Comparison of ENCODE assay signal across 8 mouse cellular contexts in the genomic region with DNA sequence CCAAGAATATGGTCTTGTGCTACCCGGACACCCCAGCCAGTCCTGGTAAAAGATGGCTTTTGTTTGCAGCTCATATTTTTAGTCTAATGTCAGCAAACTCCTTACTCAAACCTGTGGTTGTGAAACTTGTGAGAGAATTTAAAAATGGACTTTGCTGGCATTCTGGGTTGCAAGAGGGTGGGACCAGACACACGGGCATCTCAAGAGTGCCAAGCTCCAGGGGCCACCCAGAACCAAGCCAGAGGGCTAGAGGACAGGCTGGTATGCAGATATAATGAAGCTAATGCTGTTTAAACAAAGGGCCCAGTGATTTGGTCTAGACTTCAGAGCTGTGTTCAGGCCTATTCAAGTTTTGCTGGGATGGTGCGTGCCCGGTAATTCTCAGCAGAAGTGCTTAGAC. TPM values are rescaled to one million over a fixed set of nuclear protein-coding genes. Genes with fewer than 3 reads are reported as not detected.
DNase-seq lines count a peak whose midpoint lies in the region; ATAC-seq and TF ChIP-seq lines count a peak whose summit lies in the region.

No protein-coding gene starts in this region.

- no peaks in the 10 kb centered on the region for H3K36me3 ChIP-seq in heart, embryonic 11.5 days (ENCODE audit: control insufficient read depth, insufficient read depth, low read length)
- peaks cover 27% of the 10 kb centered on the region for H3K36me3 ChIP-seq in G1E (replicated peaks)
- H3K36me3 ChIP-seq in forebrain, embryonic 16.5 days (ENCODE audit: control insufficient read depth, insufficient read depth), result no peaks in the 10 kb centered on the region
- H3K36me3 ChIP-seq in midbrain, embryonic 10.5 days, result no peaks in the 10 kb centered on the region

- H3K9ac ChIP-seq in heart, embryonic 11.5 days (ENCODE audit: low read depth, low read length), result peak overlapping the region; percentile 39; the same call in 1 of the 2 replicates
- H3K9ac ChIP-seq in forebrain, embryonic 16.5 days (replicated peaks; ENCODE audit: low read depth, low read length), result peak overlapping the region; percentile 13; the same call in 1 of the 2 replicates

- peaks cover 34% of the 10 kb centered on the region for H3K4me1 ChIP-seq in heart, embryonic 11.5 days (ENCODE audit: control insufficient read depth, insufficient read depth, low read length)
- peaks cover 83% of the 10 kb centered on the region for H3K4me1 ChIP-seq in G1E (ENCODE audit: insufficient read depth, low read depth, low read length)
- H3K4me1 ChIP-seq in forebrain, embryonic 16.5 days (replicated peaks; ENCODE audit: control insufficient read depth, insufficient read depth, low read length), result peaks cover 29% of the 10 kb centered on the region
- peaks cover 59% of the 10 kb centered on the region for H3K4me1 ChIP-seq in midbrain, embryonic 10.5 days

- intact Hi-C loops in left cerebral cortex, postnatal 36 days (cut with DNase I), result loop anchor here (5.0 kb wide), 5 partner anchors 50 to 210 kb away; no protein-coding TSS in a partner anchor

- no peak for DNase-seq in heart, adult 11 months
- DNase-seq in G1E (ENCODE audit: low spot score), result no peak
- DNase-seq in midbrain, embryonic 10.5 days (ENCODE audit: low spot score), result no peak
- no peak for DNase-seq in layer of hippocampus, postnatal 25 days (ENCODE audit: extremely low spot score in 1 of 2, low spot score in 1 of 2)
- no peak for DNase-seq in thymus, postnatal 36 days
- DNase-seq in left cerebral cortex, postnatal 36 days (ENCODE audit: low spot score in 2 of 2), result no peak

- peak overlapping the region; percentile 97 for H3K4me2 ChIP-seq in heart, embryonic 11.5 days
- peak overlapping the region; percentile 92 for H3K4me2 ChIP-seq in forebrain, embryonic 16.5 days (ENCODE audit: low read length)

- peaks cover 18% of the 10 kb centered on the region for H3K27me3 ChIP-seq in heart, embryonic 11.5 days (ENCODE audit: control insufficient read depth, insufficient read depth, low read length)
- H3K27me3 ChIP-seq in G1E (ENCODE audit: insufficient read depth, low read length), result peaks cover 14% of the 10 kb centered on the region
- H3K27me3 ChIP-seq in forebrain, embryonic 16.5 days (replicated peaks; ENCODE audit: control insufficient read depth, insufficient read depth, low read length), result peaks cover 13% of the 10 kb centered on the region
- H3K27me3 ChIP-seq in midbrain, embryonic 10.5 days (ENCODE audit: low read depth, poor library complexity, severe bottlenecking), result peaks cover 71% of the 10 kb centered on the region

- WGBS in heart, embryonic 11.5 days (ENCODE audit: insufficient replicate concordance), result 68% methylated on average over 4 of the region's 4 CpGs
- 10% methylated on average over 4 of the region's 4 CpGs for WGBS in forebrain, embryonic 16.5 days
- 68% methylated on average over 4 of the region's 4 CpGs for WGBS in midbrain, embryonic 10.5 days

- H3K27ac ChIP-seq in heart, embryonic 11.5 days (ENCODE audit: low read depth, low read length), result 0 out of 2 replicates have a peak overlapping the region, but pooled peaks have one; percentile 15
- H3K27ac ChIP-seq in forebrain, embryonic 16.5 days (ENCODE audit: low read length), result no peak overlapping the region
- no peak overlapping the region for H3K27ac ChIP-seq in midbrain, embryonic 10.5 days (replicated peaks)

- no peaks in the 10 kb centered on the region for H3K9me3 ChIP-seq in heart, embryonic 11.5 days (replicated peaks; ENCODE audit: control insufficient read depth, low read length)
- H3K9me3 ChIP-seq in G1E (replicated peaks), result no peaks in the 10 kb centered on the region
- H3K9me3 ChIP-seq in forebrain, embryonic 16.5 days (ENCODE audit: control insufficient read depth, low read length), result no peaks in the 10 kb centered on the region
- no peaks in the 10 kb centered on the region for H3K9me3 ChIP-seq in midbrain, embryonic 10.5 days (replicated peaks)

- H3K4me3 ChIP-seq in heart, embryonic 11.5 days (ENCODE audit: low read depth, low read length), result peak overlapping the region; percentile 78
- peak overlapping the region; percentile 90 for H3K4me3 ChIP-seq in G1E (ENCODE audit: low read depth, low read length)
- peak overlapping the region; percentile 80 for H3K4me3 ChIP-seq in forebrain, embryonic 16.5 days (replicated peaks; ENCODE audit: low read length)
- peak overlapping the region; percentile 76 for H3K4me3 ChIP-seq in midbrain, embryonic 10.5 days

- ATAC-seq in heart, embryonic 11.5 days (replicated peaks; ENCODE audit: insufficient number of reproducible peaks, low FRiP score, low TSS enrichment), result no peak
- ATAC-seq in G1E (ENCODE audit: extremely low read depth, insufficient number of reproducible peaks, low FRiP score, poor library complexity, severe bottlenecking), result no peak
- no peak for ATAC-seq in forebrain, embryonic 16.5 days

- no peak for TF ChIP-seq CTCF in G1E (IDR thresholded peaks at IDR 0.05; ENCODE audit: low read depth, low read length)

RNA-seq across cellular contexts. Expression of a gene that starts 2.1 kb away (rescaled TPM):
- 3.0 and 3.1 TPM in 2 replicates for polyA plus RNA-seq in heart, embryonic 11.5 days (2014; fragmentation: Nextera tagmentation; extraction: Ambion mirVana)
- total RNA-seq in G1E (2014; fragmentation: Nextera tagmentation) (38.2 and 44.7 TPM in 2 replicates), G1E (2017) (41.5 and 44.6 TPM in 2 replicates)
- polyA plus RNA-seq in G1E (2012), result 13.1 and 15.6 TPM in 2 replicates
- 3.4 TPM in 2 replicates for polyA plus RNA-seq in forebrain, embryonic 16.5 days (2015; fragmentation: Nextera tagmentation; extraction: Ambion mirVana)
- 0.94 and 1.1 TPM in 2 replicates for polyA plus RNA-seq in midbrain, embryonic 10.5 days (2016; fragmentation: Nextera tagmentation; extraction: Ambion mirVana)
- total RNA-seq in layer of hippocampus, postnatal 25 days (2021), result 10 to 100 TPM; 50.8 to 55.0 TPM
- total RNA-seq in left cerebral cortex, postnatal 36 days (2021), result 10 to 100 TPM; 29.9 to 33.3 TPM
